Comparison of ENCODE assay signal across 13 mouse cellular contexts in genomic region chr1:35951082-35951481, GRCm38 (mm10).
DNase-seq lines count a peak whose midpoint lies in the region; ATAC-seq and TF ChIP-seq lines count a peak whose summit lies in the region.
"Had no signal": no experiment of that assay in that cellular context is flagged by ENCODE, and none has a peak within 500 bp of the region (broad histone marks: within the 10 kb centered on the region; RNA-seq: fewer than 3 reads in every experiment).

No protein-coding gene starts in this region.

- WGBS in liver, embryonic 12.5 days (ENCODE audit: insufficient replicate concordance) = 42% methylated on average over 4 of the region's 4 CpGs

- H3K4me3 ChIP-seq in layer of hippocampus, adult 2 months = no peak overlapping the region
- H3K4me3 ChIP-seq in liver, embryonic 12.5 days = no peak overlapping the region

- no peaks in the 10 kb centered on the region for H3K27me3 ChIP-seq in liver, embryonic 12.5 days (replicated peaks)

- TF ChIP-seq CTCF in layer of hippocampus, adult 2 months (conservative IDR thresholded peaks at IDR 0.05) = no peak

- peak; percentile 89 for ATAC-seq in frontal cortex, adult (ENCODE audit: low TSS enrichment)
- ATAC-seq in megakaryocyte progenitor cell, adult 5-6 weeks (replicated peaks; ENCODE audit: poor library complexity) = peak; percentile 91
- no peak for ATAC-seq in liver, embryonic 12.5 days
- ATAC-seq: inflammation-experienced regulatory T-cells, adult 6 months had no signal

- DNase-seq in frontal cortex, postnatal 25 days (ENCODE audit: low spot score in 2 of 2) = no peak
- peak; percentile 75 for DNase-seq in brain, adult 2 months (ENCODE audit: low read depth, low spot score)
- peak; percentile 55 to 57 for DNase-seq in layer of hippocampus, adult 2 months (ENCODE audit: low spot score in 2 of 2)
- no peak for DNase-seq in thymus, postnatal 4 days
- no peak for DNase-seq in lung, postnatal 4 days
- DNase-seq: adrenal gland, postnatal 36 days; cerebellum, adult 11-12 months had no signal

- no peaks in the 10 kb centered on the region for H3K36me3 ChIP-seq in liver, embryonic 12.5 days

- H3K9me3 ChIP-seq in liver, embryonic 12.5 days (replicated peaks) = no peaks in the 10 kb centered on the region

- no peaks in the 10 kb centered on the region for H3K4me1 ChIP-seq in liver, embryonic 12.5 days

- H3K27ac ChIP-seq in layer of hippocampus, adult 2 months = no peak overlapping the region
- H3K27ac ChIP-seq in liver, embryonic 12.5 days = no peak overlapping the region
- H3K27ac ChIP-seq: liver, embryonic 14.5 days; macrophage had no signal

- no peak overlapping the region for H3K9ac ChIP-seq in liver, embryonic 12.5 days
- H3K9ac ChIP-seq: liver, embryonic 14.5 days had no signal

- H3K4me2 ChIP-seq in liver, embryonic 12.5 days = no peak overlapping the region

Comparison
In these comparisons a context has a peak if more than half of its experiments do, and no peak if none do; other contexts are left out.
1. DNase-seq: peak in brain, adult 2 months (single experiment) and layer of hippocampus, adult 2 months (2 of 2); none in frontal cortex, postnatal 25 days (0 of 2), thymus, postnatal 4 days (single experiment) and lung, postnatal 4 days (0 of 2).